Mouse (Mus musculus): ENCODE results near the gene Rngtt.
"Not testable (repeated sequence)": the region's sequence is repeated elsewhere in the genome, so short reads cannot be mapped to it uniquely, and the experiment has no call there.

Rngtt gene

GRCm38 (mm10) chr4:33309764-33310757, at the start of gene Rngtt:
Rngtt (plus strand) TSS chr4:33310311.
- peak; percentile 79 for DNase-seq (ENCODE audit: low read depth)

- DNase-seq (ENCODE audit: low read depth), result no peak
These were observed 49.8 kb upstream of the Rngtt start for GRCm38 (mm10) chr4:33260311-33260710.

- DNase-seq (ENCODE audit: low read depth), result peak; percentile 99
These were observed 48.8 kb upstream of the Rngtt start for GRCm38 (mm10) chr4:33261311-33261753.

GRCm38 (mm10) chr4:33262897-33263296, 47.2 kb upstream of the Rngtt start:
- no peak for DNase-seq (ENCODE audit: low read depth)

GRCm38 (mm10) chr4:33264979-33265726, 45.0 kb upstream of the Rngtt start:
- no peak for DNase-seq (ENCODE audit: low read depth)

- DNase-seq (ENCODE audit: low read depth), result no peak
These were observed 39.5 kb upstream of the Rngtt start for GRCm38 (mm10) chr4:33270386-33271314.

GRCm38 (mm10) chr4:33273437-33273836, 36.7 kb upstream of the Rngtt start:
- no peak for DNase-seq (ENCODE audit: low read depth)

GRCm38 (mm10) chr4:33281891-33282685, 28.0 kb upstream of the Rngtt start:
- no peak for DNase-seq (ENCODE audit: low read depth)

GRCm38 (mm10) chr4:33284083-33284880, 25.8 kb upstream of the Rngtt start:
- no peak for DNase-seq (ENCODE audit: low read depth)

- DNase-seq (ENCODE audit: low read depth), result no peak
These were observed 24.7 kb upstream of the Rngtt start for GRCm38 (mm10) chr4:33285448-33285847.

GRCm38 (mm10) chr4:33289106-33289650, 20.9 kb upstream of the Rngtt start:
- no peak for DNase-seq (ENCODE audit: low read depth)

GRCm38 (mm10) chr4:33290002-33290401, 20.1 kb upstream of the Rngtt start, which contains the start of gene Pnrc1:
Pnrc1 (minus strand) TSS chr4:33290163.
- DNase-seq (ENCODE audit: low read depth), result peak; percentile 94

GRCm38 (mm10) chr4:33290878-33291277, 19.2 kb upstream of the Rngtt start:
- no peak for DNase-seq (ENCODE audit: low read depth)

GRCm38 (mm10) chr4:33292409-33293370, 17.4 kb upstream of the Rngtt start:
- DNase-seq (ENCODE audit: low read depth), result peak; percentile 41

- DNase-seq (ENCODE audit: low read depth), result not testable (repeated sequence)
These were observed 9.0 kb upstream of the Rngtt start for GRCm38 (mm10) chr4:33300891-33301665.

GRCm38 (mm10) chr4:33303057-33303456, 7.1 kb upstream of the Rngtt start:
- DNase-seq (ENCODE audit: low read depth), result no peak

- no peak for DNase-seq (ENCODE audit: low read depth)
These were observed 3.0 kb upstream of the Rngtt start for GRCm38 (mm10) chr4:33307146-33307545.

All from fibroblast of lung, adult 2 months (primary cell).